Mouse (Mus musculus): ENCODE measurements around the gene Rab7. TPM values are rescaled to one million over a fixed set of nuclear protein-coding genes. Genes with fewer than 3 reads are reported as not detected.

The Rab7 gene
- 169 and 175 TPM in 2 replicates for polyA plus RNA-seq (2016; fragmentation: Nextera tagmentation; extraction: Ambion mirVana)

DNA sequence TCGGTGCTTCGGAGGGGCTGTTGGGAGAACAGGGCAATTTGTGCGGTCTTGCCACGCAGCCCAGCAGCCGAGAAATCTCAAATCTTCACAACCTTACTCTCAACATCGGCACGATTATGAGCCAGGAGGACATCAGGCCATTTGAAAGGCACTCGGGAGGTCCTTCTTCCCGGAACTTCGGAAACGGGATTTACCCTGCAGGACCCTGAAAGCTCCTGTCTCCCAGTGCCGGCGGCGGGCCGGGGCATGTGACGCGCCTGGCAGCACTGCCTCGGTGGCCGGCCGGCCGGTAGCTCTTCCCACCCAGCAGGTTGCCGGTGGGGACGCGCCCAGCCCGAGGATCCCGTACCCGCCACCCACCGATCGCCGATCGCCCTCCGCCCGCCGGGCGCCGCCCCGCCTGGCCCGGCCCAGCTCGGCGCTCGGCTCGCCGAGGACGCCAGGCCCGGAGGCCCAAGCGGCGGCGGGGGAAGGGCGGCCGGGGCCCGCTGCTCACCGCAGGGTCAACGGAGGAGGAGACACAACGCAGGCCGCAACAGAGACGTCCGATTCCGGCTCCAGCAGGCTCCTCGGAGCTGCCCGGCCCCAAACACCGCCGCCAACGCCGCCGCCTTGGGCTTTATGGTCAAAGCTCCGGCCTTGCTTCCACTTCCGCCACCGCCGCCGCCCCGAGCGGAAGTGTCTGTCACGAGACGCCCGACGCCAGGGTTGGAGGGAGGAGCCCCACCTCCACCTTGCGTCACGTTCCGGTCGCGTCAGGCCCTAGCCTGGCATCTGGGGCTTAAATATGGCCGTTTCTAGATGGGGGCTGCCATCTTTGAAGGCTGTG is at the start of gene Rab7:
Rab7 (minus strand) TSS at position 694 of the 829 bp plus-strand sequence.
- Histone ChIP-seq H3K36me3 (no peaks in the 10 kb centered on the region), H3K4me3 (peak within 1 kb of the TSS; percentile 97), H3K4me2 (replicated peaks) (peak within 1 kb of the TSS; percentile 99), H3K9me3 (no peaks in the 10 kb centered on the region), H3K27me3 (no peaks in the 10 kb centered on the region), H3K9ac (peak within 1 kb of the TSS; percentile 93), H3K27ac (peak within 1 kb of the TSS; percentile 83), H3K4me1 (peaks cover 19% of the 10 kb centered on the region)
- WGBS, result 1% methylated on average over 70 of the region's 82 CpGs
- peak; percentile 93 for ATAC-seq (ENCODE audit: insufficient number of reproducible peaks, insufficient read depth, low FRiP score, low TSS enrichment)

DNA sequence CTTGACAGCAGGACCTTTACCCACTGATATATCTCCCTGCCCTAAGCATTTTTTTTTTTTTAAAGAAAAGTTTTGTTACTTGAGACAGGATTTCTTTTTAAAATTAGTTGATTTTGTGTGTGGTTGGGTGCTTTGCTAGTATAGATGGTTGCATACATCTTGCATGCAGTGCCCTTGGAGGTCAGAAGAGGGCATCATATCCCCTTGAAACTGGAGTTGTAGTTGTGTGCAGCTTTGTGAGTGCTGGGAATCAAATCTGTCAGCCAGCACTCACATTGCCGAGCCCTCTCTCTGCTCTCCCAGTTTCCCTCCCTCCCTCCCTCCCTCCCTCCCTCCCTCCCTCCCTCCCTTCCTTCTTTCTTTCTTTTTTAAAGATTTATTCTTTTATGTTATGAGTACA is 43.9 kb upstream of the Rab7 start:
- Histone ChIP-seq H3K9me3 (no peaks in the 10 kb centered on the region), H3K4me1 (peaks cover 20% of the 10 kb centered on the region), H3K4me3 (no peak overlapping the region), H3K36me3 (peaks cover 46% of the 10 kb centered on the region), H3K4me2 (replicated peaks) (no peak overlapping the region), H3K9ac (no peak overlapping the region), H3K27ac (no peak overlapping the region), H3K27me3 (no peaks in the 10 kb centered on the region)
- ATAC-seq (ENCODE audit: insufficient number of reproducible peaks, insufficient read depth, low FRiP score, low TSS enrichment), result no peak
- 79% methylated on average over 1 of the region's 1 CpGs for WGBS

DNA sequence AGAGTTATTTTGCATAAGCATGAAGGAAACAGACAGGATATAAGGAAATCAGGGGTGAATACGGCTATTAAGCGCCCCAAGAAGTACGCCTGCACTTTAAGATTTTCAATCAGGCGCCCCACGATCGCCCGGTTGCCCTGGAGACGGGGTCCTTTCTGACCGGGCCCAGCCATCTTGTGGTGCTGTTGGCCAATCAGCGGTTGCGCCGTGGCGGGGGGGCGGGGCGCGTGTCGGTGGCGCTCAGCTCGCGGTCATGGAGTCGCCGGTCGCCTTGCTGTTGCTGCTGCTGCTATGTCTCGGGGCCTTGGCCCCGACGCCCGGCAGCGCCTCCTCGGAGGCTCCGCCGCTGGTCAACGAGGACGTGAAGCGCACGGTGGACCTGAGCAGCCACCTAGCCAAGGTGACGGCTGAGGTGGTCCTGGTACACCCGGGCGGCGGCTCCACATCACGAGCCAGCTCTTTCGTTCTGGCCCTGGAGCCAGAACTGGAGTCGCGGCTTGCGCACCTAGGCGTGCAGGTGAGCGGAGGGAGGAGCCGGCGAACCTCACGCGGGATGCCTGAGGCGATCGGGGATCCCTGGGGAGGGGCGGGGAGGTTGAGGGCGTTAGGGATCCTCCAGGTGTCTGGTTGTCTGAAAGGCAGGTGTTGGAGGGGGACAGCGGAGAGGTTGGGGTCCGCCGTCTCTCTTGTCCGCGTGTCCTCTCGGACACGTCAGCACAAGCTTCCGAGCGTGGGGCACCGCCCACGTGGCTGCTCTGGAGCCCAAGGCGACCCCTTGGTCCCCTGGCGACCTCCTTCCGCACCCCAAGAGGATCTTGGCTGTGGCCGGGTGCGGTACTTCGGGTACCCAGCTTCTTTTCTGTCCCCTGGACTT is 39.4 kb upstream of the Rab7 start, which contains the start of gene Rpn1:
Rpn1 (plus strand) TSS at position 205 of the 874 bp plus-strand sequence.
- Histone ChIP-seq H3K27me3 (no peaks in the 10 kb centered on the region), H3K4me3 (peak within 1 kb of the TSS; percentile 96), H3K4me1 (peaks cover 23% of the 10 kb centered on the region), H3K4me2 (replicated peaks) (peak within 1 kb of the TSS; percentile 86), H3K36me3 (peaks cover 6% of the 10 kb centered on the region; the same call in 1 of the 2 replicates), H3K9me3 (no peaks in the 10 kb centered on the region), H3K27ac (peak within 1 kb of the TSS; percentile 66), H3K9ac (peak within 1 kb of the TSS; percentile 95)
- ATAC-seq (ENCODE audit: insufficient number of reproducible peaks, insufficient read depth, low FRiP score, low TSS enrichment), result peak; percentile 90
- under 1% methylated on average over 71 of the region's 71 CpGs for WGBS

DNA sequence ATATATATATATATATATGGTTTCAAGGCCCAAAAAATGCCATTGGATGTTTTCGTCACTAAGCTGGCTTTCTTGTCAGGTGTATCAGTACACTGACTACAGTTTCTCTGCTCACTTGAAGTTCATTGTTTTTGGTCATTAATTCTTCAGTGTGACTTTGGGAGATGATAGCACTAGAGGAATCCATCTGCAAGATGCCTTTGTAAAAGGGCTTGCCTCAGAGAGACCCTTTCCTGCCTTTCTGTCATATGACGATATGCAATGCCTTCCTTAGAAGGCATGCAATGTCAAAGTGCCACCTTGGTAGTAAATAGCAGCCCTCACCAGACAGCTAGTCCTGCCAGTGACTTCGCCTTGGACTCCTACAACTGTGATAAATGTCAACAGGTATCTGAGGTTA is 38.6 kb upstream of the Rab7 start:
- no peak overlapping the region for H3K27ac ChIP-seq
- 71% methylated on average over 3 of the region's 3 CpGs for WGBS
- no peak overlapping the region for H3K9ac ChIP-seq
- H3K27me3 ChIP-seq, result no peaks in the 10 kb centered on the region
- H3K4me1 ChIP-seq, result peaks cover 23% of the 10 kb centered on the region
- peak overlapping the region; percentile 96; the same call in 1 of the 2 replicates for H3K4me3 ChIP-seq
- no peak for ATAC-seq (ENCODE audit: insufficient number of reproducible peaks, insufficient read depth, low FRiP score, low TSS enrichment)
- H3K9me3 ChIP-seq, result no peaks in the 10 kb centered on the region
- peaks cover 5% of the 10 kb centered on the region; the same call in 1 of the 2 replicates for H3K36me3 ChIP-seq
- H3K4me2 ChIP-seq (replicated peaks), result peak overlapping the region; percentile 48

DNA sequence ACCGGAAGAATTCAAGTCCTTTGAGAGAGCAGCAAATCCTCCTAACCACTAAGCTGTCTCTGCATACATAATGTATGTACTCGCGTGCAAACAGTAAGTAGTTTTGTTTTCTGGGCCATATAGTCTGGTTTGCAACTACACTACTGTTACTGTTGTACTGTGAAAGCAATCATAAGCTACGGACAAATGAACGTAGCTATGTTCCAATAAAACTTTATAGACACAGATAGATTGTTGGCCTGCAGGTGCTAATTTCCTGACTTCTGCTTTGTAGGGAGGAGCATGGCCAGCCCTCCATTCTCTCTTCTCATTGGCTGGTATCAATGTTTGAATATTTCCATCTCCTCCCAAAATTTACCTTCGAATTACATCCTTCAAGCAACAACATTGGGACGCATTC is 38.0 kb upstream of the Rab7 start:
- Histone ChIP-seq H3K27me3 (no peaks in the 10 kb centered on the region), H3K4me2 (replicated peaks) (no peak overlapping the region), H3K36me3 (no peaks in the 10 kb centered on the region), H3K9ac (no peak overlapping the region), H3K4me1 (peaks cover 23% of the 10 kb centered on the region), H3K4me3 (no peak overlapping the region), H3K27ac (no peak overlapping the region), H3K9me3 (no peaks in the 10 kb centered on the region)
- WGBS, result 82% methylated on average over 7 of the region's 7 CpGs
- ATAC-seq (ENCODE audit: insufficient number of reproducible peaks, insufficient read depth, low FRiP score, low TSS enrichment), result no peak

- no peak for ATAC-seq (ENCODE audit: insufficient number of reproducible peaks, insufficient read depth, low FRiP score, low TSS enrichment)
- no peak overlapping the region for H3K4me3 ChIP-seq
Observed at GRCm38 (mm10) chr6:88075960-88076517, 31.0 kb upstream of the Rab7 start.

GRCm38 (mm10) chr6:88074752-88075554 is 29.9 kb upstream of the Rab7 start:
- WGBS, result 3% methylated on average over 32 of the region's 32 CpGs
- ATAC-seq (ENCODE audit: insufficient number of reproducible peaks, insufficient read depth, low FRiP score, low TSS enrichment), result peak; percentile 96
- Histone ChIP-seq H3K9me3 (no peaks in the 10 kb centered on the region), H3K27ac (peak overlapping the region; percentile 87), H3K4me2 (replicated peaks) (peak overlapping the region; percentile 62), H3K36me3 (no peaks in the 10 kb centered on the region), H3K27me3 (0 out of 2 replicates have a peak, but pooled peaks cover 3% of the 10 kb centered on the region), H3K9ac (peak overlapping the region; percentile 56), H3K4me1 (0 out of 2 replicates have a peak, but pooled peaks cover 3% of the 10 kb centered on the region), H3K4me3 (peak overlapping the region; percentile 39)

More at GRCm38 (mm10) chr6:88075960-88076517, 31.0 kb upstream of the Rab7 start:
- 0 out of 2 replicates have a peak, but pooled peaks cover 3% of the 10 kb centered on the region for H3K27me3 ChIP-seq
- H3K4me1 ChIP-seq, result 0 out of 2 replicates have a peak, but pooled peaks cover 3% of the 10 kb centered on the region
- H3K36me3 ChIP-seq, result no peaks in the 10 kb centered on the region
- H3K9me3 ChIP-seq, result no peaks in the 10 kb centered on the region
- no peak overlapping the region for H3K9ac ChIP-seq
- 79% methylated on average over 1 of the region's 1 CpGs for WGBS
- H3K27ac ChIP-seq, result no peak overlapping the region
- peak overlapping the region; percentile 62; the same call in 1 of the 2 replicates for H3K4me2 ChIP-seq (replicated peaks)

- H3K9ac ChIP-seq, result no peak overlapping the region
Observed at GRCm38 (mm10) chr6:88071216-88071615, 26.1 kb upstream of the Rab7 start.

GRCm38 (mm10) chr6:88070468-88070867 is 25.4 kb upstream of the Rab7 start:
- Histone ChIP-seq H3K9ac (no peak overlapping the region), H3K27me3 (no peaks in the 10 kb centered on the region), H3K36me3 (no peaks in the 10 kb centered on the region), H3K27ac (no peak overlapping the region), H3K4me2 (replicated peaks) (no peak overlapping the region), H3K4me3 (no peak overlapping the region), H3K9me3 (no peaks in the 10 kb centered on the region), H3K4me1 (no peaks in the 10 kb centered on the region)
- 74% methylated on average over 5 of the region's 6 CpGs for WGBS
- ATAC-seq (ENCODE audit: insufficient number of reproducible peaks, insufficient read depth, low FRiP score, low TSS enrichment), result no peak

More at GRCm38 (mm10) chr6:88071216-88071615, 26.1 kb upstream of the Rab7 start:
- Histone ChIP-seq H3K9me3 (no peaks in the 10 kb centered on the region), H3K27ac (no peak overlapping the region), H3K4me2 (replicated peaks) (no peak overlapping the region), H3K27me3 (no peaks in the 10 kb centered on the region), H3K4me1 (0 out of 2 replicates have a peak, but pooled peaks cover 1% of the 10 kb centered on the region), H3K4me3 (no peak overlapping the region), H3K36me3 (no peaks in the 10 kb centered on the region)
- ATAC-seq (ENCODE audit: insufficient number of reproducible peaks, insufficient read depth, low FRiP score, low TSS enrichment), result no peak
- 78% methylated on average over 5 of the region's 5 CpGs for WGBS

- no peaks in the 10 kb centered on the region for H3K27me3 ChIP-seq
- H3K4me2 ChIP-seq (replicated peaks), result no peak overlapping the region
- no peak for ATAC-seq (ENCODE audit: insufficient number of reproducible peaks, insufficient read depth, low FRiP score, low TSS enrichment)
- H3K4me1 ChIP-seq, result no peaks in the 10 kb centered on the region
- WGBS, result 78% methylated on average over 1 of the region's 1 CpGs
- H3K36me3 ChIP-seq, result no peaks in the 10 kb centered on the region
- no peaks in the 10 kb centered on the region for H3K9me3 ChIP-seq
- no peak overlapping the region for H3K27ac ChIP-seq
- no peak overlapping the region for H3K4me3 ChIP-seq
- no peak overlapping the region for H3K9ac ChIP-seq
Observed at GRCm38 (mm10) chr6:88068739-88069138, 23.7 kb upstream of the Rab7 start.

Measured in embryonic facial prominence, embryonic 12.5 days (tissue).